Mouse (Mus musculus) olfactory bulb, adult 2 months (tissue): Measurements from ENCODE around the gene Pus10. TPM values are rescaled to one million over a fixed set of nuclear protein-coding genes. Genes with fewer than 3 reads are reported as not detected.

Experiments
- H3K27ac ChIP-seq: fragments of 200-500 bp; 2 replicates; pipeline ENCODE4 v1.5.1; 2012; ENCODE audit warnings: low read depth, low read length; ENCODE audit not compliant: insufficient read depth
- H3K4me1 ChIP-seq: fragments of 200-500 bp; 2 replicates; pipeline ENCODE4 v1.6.1; 2012; ENCODE audit warnings: low read length; ENCODE audit not compliant: control insufficient read depth, insufficient read depth
- H3K4me3 ChIP-seq: fragments of 200-500 bp; 2 replicates; pipeline ENCODE4 v1.5.1; 2012; ENCODE audit warnings: mild to moderate bottlenecking, low read depth, low read length, moderate library complexity; ENCODE audit not compliant: insufficient read depth
- CTCF ChIP-seq: fragments of 200-500 bp; IDR thresholded peaks from 2 replicates; pipeline ENCODE4 v1.5.1; 2012; ENCODE audit warnings: low read depth, mild to moderate bottlenecking, low read length, moderate library complexity; ENCODE audit not compliant: insufficient read depth
- POLR2A ChIP-seq: fragments of 200-500 bp; IDR thresholded peaks from 2 replicates; pipeline ENCODE4 v1.6.1; 2012; ENCODE audit warnings: mild to moderate bottlenecking, low read depth, low read length, moderate library complexity; ENCODE audit not compliant: insufficient read depth
- WGBS: fragments of 180-500 bp; shearing (Covaris S2); methylation state at CpG from one replicate; pipeline ENCODE4 v1.1.7; 2018; 5-methylcytosine and 5-hydroxymethylcytosine counted together
- polyA plus RNA-seq: library from polyadenylated mRNA; stranded (reverse); fragments of >200 nt; gene quantifications from 2 replicates; pipeline ENCODE4 v1.2.4, GENCODE M21; 2012; ENCODE audit warnings: low replicate concordance; ENCODE audit not compliant: missing spikeins, insufficient read depth, insufficient read length

Gene Pus10
- polyA plus RNA-seq, 1 experiment = not detected

DNA sequence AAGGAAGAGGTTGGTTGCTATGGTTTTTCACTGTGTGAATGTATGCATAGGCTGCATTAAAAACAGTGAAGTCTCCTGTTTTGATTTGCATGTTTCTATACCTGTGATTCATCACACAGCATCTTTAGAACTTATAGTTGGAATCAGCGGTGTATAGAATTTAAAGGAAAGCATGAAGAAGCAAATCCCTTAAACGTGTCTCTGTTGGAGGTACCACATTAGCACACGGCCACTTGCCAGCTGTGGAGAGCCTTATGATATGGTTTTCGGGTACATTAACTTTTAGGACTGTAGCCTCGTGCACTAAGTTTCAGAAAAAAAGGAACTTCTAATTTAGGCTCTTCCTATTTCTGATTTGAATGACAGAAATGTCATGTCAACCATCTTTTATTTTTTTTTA is 17.1 kb downstream of the Pus10 start:
- TF ChIP-seq POLR2A (no peak), CTCF (no peak)
- H3K4me3 ChIP-seq = no peak overlapping the region
- H3K4me1 ChIP-seq = no peaks in the 10 kb centered on the region
- WGBS = 87% methylated on average over 5 of the region's 5 CpGs
- H3K27ac ChIP-seq = no peak overlapping the region

- 87% methylated on average over 5 of the region's 5 CpGs for WGBS
- Histone ChIP-seq H3K27ac (no peak overlapping the region), H3K4me1 (no peaks in the 10 kb centered on the region), H3K4me3 (no peak overlapping the region)
- TF ChIP-seq CTCF (no peak), POLR2A (no peak)
Measured at GRCm38 (mm10) chr11:23686671-23687070, 21.2 kb downstream of the Pus10 start.

GRCm38 (mm10) chr11:23688060-23688459 is 22.6 kb downstream of the Pus10 start:
- 89% methylated on average over 1 of the region's 1 CpGs for WGBS
- Histone ChIP-seq H3K4me1 (no peaks in the 10 kb centered on the region), H3K27ac (no peak overlapping the region), H3K4me3 (no peak overlapping the region)
- TF ChIP-seq CTCF (no peak), POLR2A (no peak)

GRCm38 (mm10) chr11:23693286-23693685 is 27.8 kb downstream of the Pus10 start:
- Histone ChIP-seq H3K4me3 (no peak overlapping the region), H3K27ac (no peak overlapping the region), H3K4me1 (no peaks in the 10 kb centered on the region)
- TF ChIP-seq POLR2A = no peak
- no peak for TF ChIP-seq CTCF
- WGBS = 92% methylated on average over 2 of the region's 2 CpGs

GRCm38 (mm10) chr11:23695847-23696246 is 30.4 kb downstream of the Pus10 start:
- Histone ChIP-seq H3K27ac (no peak overlapping the region), H3K4me1 (peaks cover 2% of the 10 kb centered on the region; the same call in 1 of the 2 replicates), H3K4me3 (no peak overlapping the region)
- TF ChIP-seq CTCF (no peak), POLR2A (no peak)

GRCm38 (mm10) chr11:23698526-23698925 is 33.1 kb downstream of the Pus10 start:
- Histone ChIP-seq H3K27ac (no peak overlapping the region), H3K4me3 (no peak overlapping the region), H3K4me1 (peaks cover 2% of the 10 kb centered on the region; the same call in 1 of the 2 replicates)
- TF ChIP-seq POLR2A = no peak
- no peak for TF ChIP-seq CTCF
- WGBS = 67% methylated on average over 2 of the region's 2 CpGs

GRCm38 (mm10) chr11:23699414-23700095 is 34.1 kb downstream of the Pus10 start:
- WGBS = 43% methylated on average over 3 of the region's 3 CpGs
- TF ChIP-seq POLR2A = no peak
- TF ChIP-seq CTCF = no peak
- Histone ChIP-seq H3K27ac (no peak overlapping the region), H3K4me1 (peaks cover 2% of the 10 kb centered on the region; the same call in 1 of the 2 replicates), H3K4me3 (no peak overlapping the region)

- 97% methylated on average over 3 of the region's 3 CpGs for WGBS
- Histone ChIP-seq H3K4me3 (no peak overlapping the region), H3K27ac (no peak overlapping the region), H3K4me1 (peaks cover 2% of the 10 kb centered on the region; the same call in 1 of the 2 replicates)
- TF ChIP-seq CTCF (no peak), POLR2A (no peak)
Measured at GRCm38 (mm10) chr11:23701831-23702230, 36.4 kb downstream of the Pus10 start.

- WGBS = 83% methylated on average over 7 of the region's 7 CpGs
- Histone ChIP-seq H3K27ac (no peak overlapping the region), H3K4me3 (no peak overlapping the region), H3K4me1 (no peaks in the 10 kb centered on the region)
- TF ChIP-seq POLR2A = no peak
- no peak for TF ChIP-seq CTCF
Measured at GRCm38 (mm10) chr11:23704604-23705294, 39.3 kb downstream of the Pus10 start.
